Mouse (Mus musculus): ENCODE data around the gene Crocc2.

The Crocc2 gene

DNA sequence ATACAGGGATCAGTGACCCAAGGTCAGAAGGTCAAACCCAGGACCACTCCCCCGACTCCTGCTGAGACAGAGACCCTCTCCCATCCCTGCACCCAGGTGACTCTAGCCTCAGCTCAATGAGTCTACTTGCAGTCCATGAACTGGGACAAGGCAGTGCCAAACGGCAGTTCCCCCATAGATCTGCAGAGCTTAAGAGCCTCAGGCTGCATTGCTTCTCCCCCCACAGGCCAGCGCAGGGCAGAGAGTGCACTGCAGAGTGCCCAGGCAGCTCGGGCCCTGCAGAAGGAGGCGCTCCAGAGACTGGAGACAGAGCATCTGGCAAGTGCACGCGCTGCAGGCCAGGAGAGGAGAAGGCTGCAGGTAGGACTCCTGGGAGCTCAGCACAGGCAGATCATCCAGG lies 49.0 kb downstream of the Crocc2 start:
- DNase-seq: no peak

DNA sequence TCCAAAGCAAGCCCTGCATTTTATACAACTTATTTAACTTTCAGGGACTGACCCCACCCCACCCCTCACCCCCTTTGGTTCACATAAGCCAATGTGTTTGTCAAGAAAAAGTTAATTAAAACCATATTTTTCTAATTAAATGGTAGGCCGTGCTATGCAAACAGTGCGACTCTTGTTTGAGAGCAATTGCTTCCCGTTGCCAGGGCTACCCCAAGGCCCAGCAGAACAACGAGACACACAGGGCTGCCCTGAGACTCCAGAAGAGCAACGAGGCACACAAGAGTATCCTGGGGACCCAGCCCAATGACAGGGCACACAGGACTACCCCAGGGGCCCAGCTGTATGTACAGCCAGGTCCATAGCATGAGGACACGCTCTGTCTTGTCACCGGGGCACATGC lies 52.3 kb downstream of the Crocc2 start:
- no peak for DNase-seq

DNA sequence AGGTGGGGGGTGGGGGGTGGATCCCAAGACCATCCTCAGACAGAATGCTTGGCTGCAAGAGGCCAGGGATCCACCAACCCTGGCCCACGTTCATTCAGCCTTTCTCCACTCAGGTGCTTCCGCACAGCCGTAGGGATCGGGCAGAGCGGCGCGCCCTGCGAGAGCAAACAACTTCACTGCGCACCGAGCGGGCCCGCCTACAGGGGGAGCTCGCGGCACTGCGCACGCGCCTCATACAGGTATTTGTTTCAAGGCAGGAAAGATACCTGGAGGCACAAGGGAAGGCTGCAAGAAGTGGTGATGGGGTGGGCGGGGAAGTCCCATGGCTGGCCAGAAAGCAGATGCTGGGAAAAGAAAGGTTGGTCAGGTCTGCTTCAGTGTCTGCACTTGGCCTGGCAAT lies 55.4 kb downstream of the Crocc2 start:
- peak; percentile 68 to 69 for DNase-seq

DNA sequence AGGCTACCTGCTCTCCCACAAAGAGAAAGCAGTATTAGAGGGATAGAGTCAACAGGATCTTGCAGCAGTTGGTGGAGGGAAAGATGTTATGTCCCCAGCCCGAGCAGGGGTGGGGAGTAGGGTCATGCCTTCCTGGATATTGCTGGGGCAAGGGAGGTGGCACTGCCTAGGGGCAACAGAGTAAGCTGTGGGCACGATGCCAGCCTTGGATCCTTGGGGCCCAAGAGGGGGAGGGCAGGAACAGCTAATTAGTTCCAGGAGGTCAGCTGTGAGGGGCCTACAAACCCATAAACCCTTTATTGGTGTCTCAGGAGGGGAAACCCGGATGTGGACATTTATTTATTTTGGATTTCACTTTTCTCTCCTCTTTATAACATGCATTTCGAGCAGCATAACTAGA lies 56.7 kb downstream of the Crocc2 start:
- peak; percentile 49 to 57 for DNase-seq

DNA sequence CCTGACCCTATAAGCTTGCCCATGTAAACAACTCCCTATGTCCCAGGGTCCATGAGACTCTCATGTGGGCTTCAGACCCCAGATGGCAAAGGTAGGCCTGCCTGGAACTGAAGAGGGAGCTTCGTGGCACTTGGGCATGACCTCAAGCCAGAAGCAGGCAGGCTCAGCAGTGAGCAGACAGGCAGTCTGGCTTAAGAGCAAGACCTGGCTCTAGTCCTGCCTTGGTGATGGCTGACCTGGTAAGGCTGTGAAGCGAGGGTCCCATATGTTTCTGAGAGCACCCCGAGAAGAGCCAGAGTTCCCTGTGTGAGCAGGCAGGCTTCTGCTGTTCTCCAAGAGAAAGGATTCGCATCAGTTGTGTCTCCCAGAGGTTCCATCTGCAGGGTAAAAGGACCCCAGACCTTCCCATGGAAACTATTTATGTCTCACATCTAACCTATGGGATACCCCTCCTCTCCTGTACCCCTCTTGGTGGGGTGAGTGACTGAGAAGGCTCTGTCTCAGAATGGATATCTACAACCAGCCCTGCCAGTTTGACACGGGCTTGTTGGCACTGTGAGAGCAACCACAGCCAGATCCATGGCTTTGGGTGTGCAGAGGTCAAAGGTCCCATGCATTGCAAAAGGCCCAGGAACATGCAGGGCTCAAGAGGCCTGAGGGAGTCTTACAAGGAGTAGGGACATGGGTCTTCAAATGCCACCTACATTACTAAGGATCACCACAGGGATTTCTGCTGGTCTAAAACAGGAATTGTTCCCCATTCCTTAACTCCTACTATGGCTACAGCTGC lies 57.4 kb downstream of the Crocc2 start:
- no peak for DNase-seq

DNA sequence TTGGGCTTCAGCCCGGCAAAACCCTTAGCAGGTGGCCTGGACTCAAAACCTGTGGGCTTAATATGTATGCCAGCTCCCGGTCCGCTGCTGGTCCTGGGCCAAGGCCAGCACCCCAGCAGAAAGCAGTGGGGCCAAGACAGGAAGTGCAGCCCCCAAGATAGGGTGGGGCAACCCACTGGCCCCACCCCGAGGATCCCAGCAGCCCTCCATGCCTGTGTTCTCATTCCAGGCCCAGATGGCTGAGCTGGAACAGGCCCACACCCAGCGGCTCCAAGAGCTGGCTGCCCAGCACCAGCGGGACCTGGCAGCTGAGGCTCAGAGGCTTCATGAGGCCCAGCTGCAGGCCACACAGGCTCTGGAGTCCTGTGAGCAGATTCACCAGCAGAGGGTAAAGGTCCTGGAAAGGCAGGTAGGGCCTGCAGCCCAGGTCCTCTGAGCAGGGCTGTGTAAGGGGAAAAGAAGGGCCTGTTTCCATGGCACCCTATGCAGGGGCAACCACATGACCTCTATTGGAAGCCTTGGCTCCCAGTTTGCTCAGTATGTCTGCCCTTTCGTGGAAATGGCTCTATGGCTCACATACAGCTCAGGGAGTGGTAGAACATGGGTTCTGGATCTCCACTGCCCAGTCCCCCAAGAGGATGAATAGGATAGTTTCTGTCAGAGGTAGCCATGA lies 58.9 kb downstream of the Crocc2 start:
- DNase-seq: no peak

DNA sequence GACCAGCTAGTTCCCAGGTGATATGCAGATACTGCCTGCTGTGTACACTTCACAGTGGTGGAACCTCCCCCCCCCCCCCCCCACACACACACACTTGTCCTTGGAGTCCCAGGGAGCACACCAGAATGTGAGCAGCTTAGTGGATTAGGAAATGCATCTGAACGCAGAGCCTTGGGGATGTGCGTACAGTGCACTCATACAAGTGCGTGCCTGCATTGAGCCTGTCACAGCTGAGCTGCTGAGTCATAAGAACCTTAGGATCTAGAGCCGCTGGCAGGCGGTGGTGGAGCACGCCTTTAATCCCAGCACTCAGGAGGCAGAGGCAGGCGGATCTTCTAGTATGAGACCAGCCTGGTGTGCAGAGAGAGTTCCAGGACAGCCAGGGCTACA lies 59.4 kb downstream of the Crocc2 start:
- DNase-seq: no peak

DNA sequence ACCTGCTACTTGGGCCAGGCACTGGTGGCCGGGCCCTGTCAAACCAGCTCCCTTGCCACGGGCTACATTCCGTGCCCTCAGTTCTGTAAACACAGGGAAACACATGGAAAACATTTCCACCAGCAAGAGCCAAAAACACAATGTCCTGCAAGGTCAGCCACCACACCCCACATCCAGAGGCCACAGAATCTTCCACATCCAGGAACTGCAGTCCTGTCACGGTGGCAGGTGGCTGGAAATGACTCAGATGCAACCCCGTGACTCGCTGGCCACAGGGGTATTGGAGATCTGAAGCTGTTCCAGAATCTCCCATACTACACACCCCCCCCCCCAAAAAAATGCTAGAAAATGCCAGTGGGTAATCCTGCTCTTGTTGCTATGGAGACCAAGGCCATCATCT lies 60.7 kb downstream of the Crocc2 start:
- DNase-seq: peak in 1 of 2 experiments; percentile 57

DNA sequence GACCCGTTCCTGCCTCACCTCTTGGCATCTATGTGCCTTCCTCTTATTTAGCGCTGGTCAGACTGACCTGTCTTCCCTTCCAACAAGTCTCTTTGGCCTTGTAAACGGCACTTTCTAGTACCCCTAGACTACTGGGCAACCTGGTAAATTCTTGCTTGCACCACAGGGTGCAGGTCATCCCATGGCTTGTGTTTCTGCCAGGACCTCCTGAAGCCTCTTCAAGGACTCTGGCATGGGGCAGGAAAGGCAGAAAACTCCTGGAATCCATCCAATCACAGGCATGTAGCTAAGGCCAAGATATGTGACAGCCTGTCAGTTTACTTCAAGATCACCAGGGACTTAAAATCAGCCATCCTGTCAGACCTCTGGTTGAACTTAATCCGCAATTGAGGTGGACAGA lies 61.1 kb downstream of the Crocc2 start:
- no peak for DNase-seq

DNA sequence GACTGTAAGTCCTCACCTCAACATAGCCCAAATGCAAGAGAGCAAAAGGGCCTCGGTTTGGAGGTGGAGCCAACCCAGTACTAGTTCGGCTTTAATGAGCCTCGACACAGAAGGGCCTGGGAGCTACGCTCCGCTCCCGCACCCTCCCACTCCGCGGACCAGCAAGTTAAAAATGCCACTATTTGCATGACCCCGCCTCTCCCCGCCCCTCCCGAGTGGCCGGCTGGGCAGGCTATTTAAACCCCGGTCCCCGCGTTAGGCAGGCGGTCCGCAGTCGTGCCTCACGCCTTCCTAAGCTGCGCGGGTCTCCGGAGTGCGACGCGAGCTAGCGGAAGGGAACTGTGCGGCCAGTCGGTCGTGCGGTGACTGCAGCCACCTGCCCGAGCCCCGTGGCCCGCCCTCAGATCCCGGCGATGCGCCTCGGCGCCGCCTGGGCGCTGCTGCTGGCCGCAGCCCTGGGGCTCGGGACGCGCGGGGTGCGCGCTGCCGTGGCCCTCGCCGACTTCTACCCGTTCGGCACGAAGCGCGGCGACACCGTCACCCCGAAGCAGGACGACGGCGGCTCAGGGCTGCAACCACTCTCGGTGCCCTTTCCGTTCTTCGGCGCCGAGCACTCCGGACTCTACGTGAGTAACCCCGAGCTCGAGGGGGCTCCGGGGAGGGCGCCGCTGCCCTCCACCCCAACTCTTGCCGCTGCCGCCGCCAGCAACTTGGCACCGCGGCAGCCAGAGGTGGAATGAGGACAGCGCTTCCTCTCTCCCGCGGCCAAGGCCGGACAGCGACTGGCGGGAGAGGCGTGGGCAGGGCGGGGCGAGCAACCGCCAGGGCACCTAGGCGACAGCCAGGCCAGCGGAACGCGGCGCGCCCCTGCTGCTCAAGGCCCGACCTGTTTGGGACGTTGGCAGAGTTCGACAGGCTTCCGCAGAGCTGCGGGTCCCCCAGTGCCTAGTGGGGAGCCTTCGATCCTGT lies 67.3 kb downstream of the Crocc2 start, which contains the start of gene Sned1:
TSS of gene Sned1 (plus strand) at position 266 of the 969 bp plus-strand sequence.
- DNase-seq: peak; percentile 96 to 97

DNA sequence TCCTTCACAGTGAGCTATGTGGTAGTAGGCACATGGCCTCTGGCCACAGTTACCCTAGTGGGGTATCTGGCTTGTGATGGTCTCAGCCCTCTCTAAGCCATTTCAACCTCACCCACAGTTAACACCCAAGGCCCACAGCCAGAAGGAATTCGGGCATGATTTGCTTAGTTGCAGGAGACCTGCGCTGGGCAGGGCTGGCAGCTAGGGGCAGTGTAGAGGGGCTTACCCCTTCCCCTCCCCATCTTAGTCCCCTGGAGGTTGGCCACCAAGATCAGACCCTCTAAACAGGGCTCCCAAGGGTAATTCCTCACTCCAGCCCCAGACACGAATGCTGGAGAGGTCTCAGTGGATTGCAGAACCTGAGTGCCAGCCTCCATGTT lies 68.0 kb downstream of the Crocc2 start:
- DNase-seq: no peak

DNA sequence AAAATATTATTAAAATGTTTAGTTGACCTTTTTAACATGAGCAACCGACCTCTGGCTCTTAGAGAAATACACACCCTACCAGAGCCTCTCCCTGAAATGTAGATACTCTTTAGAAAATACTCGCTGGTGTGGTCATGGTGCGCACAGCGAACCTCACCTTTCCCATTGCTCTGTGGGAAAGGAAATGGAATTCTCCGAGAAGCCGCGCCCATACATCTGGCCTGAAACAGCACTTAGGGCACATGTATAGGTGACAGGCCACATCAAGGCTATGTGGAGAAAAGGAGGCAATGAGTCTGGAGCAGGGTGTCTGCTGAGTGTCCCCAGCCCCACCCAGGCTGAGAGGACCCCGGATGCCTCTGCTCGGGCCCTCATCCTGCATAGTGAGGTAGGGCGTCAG lies 69.2 kb downstream of the Crocc2 start:
- DNase-seq: peak in 1 of 2 experiments; percentile 23

DNA sequence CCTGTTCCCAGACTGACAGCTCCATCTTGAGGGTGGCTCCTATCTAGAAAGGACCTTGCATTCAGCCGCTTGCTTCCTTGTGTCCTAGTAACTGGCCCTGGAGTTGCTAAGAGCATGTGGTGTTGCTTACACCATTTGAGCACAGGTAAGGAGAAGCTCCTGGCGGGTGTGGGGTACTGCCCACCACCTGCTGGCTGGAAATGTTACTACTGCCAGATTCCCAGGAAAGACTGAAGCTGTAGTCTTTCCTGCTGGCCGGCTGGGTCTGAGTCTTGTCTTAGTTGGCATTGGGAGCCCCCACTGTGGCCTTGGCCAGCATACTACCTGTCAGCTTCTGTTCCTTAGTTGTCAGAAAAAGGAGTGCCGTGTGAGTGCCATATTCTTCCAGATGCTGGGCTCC lies 69.7 kb downstream of the Crocc2 start:
- peak; percentile 40 to 54 for DNase-seq

DNA sequence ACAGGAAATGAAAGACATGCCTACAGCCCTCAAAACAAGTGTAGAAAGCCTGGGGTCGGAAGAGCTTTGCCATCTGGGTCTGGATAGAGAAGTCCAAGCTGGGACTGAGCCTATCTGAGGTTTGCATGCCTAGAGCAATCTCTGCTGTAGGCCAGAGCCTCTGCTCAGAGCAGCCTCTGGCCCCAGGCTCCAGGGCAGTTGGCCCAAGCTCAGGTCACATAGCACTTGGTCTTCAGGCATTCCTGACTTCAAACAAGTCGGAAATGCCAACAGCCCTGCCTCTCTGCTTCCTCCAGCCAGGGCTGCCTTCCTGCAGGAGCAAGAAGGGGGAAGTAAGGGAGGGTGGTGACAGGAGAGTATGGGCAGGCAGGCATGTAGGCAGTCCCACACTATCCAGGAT lies 77.4 kb downstream of the Crocc2 start:
- peak; percentile 47 to 66 for DNase-seq

DNA sequence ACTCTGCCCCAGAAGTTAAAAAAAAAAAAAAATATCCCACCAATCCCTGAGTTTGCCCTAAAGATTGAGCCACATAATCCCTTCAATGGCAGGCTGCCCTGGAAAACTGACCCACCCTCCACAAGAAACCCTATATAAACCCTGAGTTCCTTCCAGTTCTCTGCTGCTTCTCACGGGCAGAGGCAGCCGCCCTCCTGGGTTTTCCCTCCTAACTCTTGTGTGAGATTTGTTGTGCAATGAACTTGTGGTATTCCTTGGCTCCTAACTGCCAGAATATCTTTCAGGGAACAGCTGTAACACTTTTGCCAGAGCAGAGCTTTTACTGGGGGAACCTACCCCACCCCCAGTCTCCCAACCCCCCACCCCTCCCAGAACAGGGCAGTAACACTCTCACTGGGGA lies 84.1 kb downstream of the Crocc2 start:
- DNase-seq: no peak

DNA sequence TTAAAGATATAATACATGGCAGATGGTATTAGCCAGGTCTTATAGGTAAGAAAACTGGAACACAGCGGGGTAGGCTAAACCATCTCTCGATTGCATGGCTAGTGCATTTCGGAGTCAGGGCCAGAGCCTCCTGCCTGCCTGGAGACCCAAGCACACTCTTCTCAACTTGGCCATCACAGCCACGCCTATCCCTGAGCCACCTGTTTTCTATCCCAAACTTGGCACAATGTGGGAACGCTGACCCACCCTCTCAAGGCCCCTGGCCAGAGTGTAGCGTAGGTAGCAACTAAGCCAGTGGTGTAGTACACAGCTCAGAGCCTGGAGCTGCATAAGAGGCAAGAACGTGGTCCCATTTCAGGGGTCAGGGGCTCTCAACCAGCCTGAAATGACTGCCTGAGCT lies 87.2 kb downstream of the Crocc2 start:
- DNase-seq: no peak

DNA sequence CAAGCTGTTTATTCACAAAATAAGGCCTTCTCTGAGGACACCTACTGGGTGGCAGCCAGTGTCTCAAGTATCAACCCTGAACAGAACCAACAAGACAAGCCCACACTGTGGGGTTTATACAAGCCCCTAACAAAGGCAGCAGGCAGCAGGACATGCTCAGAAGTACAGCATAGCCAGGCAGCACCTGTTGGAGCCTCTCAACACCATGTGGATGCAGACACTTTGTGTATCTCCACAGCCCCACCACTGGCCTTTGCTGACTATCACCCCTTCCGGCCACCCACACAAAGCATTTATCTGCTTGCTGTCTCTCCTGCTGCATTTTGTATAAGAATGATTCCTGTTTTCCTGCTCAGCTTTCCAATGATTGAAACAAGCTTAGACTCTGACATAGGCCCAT lies 89.0 kb downstream of the Crocc2 start:
- no peak for DNase-seq

DNA sequence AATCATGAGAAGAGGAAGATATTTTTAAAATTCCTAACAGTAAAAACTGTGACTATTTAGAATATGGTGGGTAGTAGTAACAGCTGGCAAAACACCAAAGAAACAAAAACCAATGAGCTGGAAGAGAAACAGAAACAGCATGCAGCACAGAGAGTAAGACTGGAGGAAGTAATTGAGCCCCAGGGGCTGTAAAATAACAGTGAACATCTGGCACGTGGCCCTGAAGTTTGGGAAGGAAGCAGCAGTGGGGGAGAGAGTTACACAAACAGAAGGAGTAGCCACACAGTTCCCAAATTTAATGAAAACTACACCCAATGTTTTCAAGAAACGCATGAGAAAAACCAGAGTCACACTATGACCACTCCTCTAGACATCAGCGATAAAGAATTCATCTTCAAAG lies 98.7 kb downstream of the Crocc2 start:
- peak; percentile 20 to 33 for DNase-seq

DNA sequence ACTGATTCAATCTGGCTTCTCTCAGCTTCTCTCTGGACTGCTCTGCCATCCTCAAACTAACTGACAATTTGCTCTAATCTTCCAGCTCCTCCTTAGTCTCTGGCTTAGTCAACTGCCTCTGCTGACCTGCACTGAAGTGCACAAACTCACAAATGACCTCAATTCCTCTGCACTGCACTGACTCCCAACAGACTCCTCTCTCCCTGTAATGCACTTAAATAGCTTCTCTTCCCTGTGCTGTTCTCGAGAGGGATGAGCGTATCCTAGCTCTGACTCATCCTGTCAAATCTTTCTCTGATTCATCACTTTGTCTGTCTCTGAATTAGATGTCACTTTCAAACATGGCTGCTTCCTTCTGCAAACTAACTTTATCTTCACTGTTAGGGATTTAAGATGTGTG lies 99.7 kb downstream of the Crocc2 start:
- no peak for DNase-seq

DNA sequence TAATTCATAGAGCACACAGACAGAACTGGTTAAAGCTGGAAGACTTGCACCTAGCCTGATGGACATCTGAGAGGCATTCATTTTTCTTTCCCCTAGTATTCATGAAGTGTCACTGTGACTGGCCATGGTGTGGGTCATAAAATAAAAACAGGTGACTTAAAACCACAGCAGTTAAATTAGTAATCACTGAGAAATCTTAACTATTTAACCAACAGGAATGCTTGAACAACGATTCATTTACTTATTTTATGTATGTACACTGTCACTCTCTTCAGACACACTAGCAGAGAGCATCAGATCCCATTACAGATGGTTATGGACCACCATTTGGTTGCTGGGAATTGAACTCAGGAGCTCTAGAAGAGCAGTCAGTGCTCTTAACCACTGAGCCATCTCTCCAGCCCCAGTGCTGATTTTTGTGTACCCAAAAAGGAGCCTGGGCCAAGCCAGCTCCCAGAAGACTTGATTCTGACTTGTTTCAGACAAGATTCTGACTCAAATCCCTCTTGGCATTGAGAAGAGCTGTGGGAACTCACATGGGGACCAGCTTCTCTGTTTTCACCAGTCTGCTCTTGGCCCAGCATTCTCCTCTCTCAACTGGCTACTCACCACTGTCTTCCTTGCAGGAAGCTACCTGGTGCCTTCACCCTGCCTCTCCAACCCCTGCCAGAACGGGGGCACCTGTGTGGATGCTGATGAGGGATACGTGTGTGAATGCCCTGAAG lies 102.2 kb downstream of the Crocc2 start:
- no peak for DNase-seq

DNA sequence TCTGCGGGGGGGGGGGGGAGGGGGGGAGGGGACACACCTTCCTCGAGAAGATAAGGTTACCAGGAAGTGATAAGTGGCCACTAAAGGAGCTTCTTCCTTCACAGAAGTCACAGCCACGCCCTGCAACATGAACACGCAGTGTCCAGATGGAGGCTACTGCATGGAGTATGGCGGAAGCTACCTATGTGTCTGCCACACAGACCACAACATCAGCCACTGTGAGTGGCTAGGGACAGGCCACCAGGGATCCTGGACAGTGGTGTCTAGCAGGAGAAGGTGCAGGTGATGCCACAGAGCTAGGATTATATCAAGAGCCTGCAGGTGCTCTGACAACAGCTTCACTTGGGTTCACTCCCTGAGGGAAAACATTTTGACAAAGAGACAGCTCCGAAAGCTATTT lies 103.2 kb downstream of the Crocc2 start:
- no peak for DNase-seq

DNA sequence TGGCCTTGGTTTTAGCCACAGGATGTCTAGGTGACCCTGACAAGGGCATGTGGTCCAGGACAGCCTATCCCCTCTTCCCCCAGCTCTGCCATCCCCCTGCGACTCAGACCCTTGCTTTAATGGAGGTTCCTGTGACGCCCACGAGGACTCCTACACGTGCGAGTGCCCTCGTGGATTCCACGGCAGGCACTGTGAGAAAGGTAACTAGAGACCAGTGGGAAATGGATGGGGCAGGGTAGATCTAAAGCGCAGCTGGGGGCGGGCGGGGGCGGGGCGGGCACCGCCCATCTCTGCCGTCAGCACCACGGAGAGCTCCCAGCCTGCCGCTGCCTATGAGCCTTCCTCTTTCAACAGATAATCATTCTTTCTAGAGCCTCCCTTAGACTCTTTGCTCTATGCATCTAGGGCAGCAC lies 103.9 kb downstream of the Crocc2 start:
- DNase-seq: peak; percentile 52

DNA sequence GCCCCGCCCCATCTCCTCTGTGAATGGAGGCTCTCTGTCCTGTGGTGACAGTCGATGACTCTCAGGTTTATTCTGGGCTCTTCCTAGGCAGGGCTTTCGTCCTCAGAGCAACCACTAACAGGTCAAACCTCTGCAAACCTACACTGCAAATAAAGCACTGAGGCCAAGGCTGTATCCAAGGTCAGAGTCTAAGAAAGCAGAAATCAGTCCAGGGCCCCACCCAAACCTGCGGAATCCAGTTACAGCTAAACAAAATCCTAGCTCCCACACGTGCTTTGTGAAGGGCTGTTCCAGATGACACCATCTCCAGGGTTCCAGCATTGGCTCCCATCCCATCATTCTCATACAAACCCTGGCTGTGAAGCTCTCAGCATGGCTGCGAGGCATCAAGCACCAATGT lies 107.0 kb downstream of the Crocc2 start:
- no peak for DNase-seq

Data from kidney, postnatal 25 days (tissue).